Mouse (Mus musculus) cerebellum, adult 8-10 months (tissue): Measurements from ENCODE around the gene Lrrc52.
A peak's percentile ranks its signal among the peaks of the same experiment; 100 is the strongest.

ENCODE experiments used
- DNase-seq: peaks from one replicate; pipeline ENCODE4 v3.0.0; 2022

Gene Lrrc52

DNA sequence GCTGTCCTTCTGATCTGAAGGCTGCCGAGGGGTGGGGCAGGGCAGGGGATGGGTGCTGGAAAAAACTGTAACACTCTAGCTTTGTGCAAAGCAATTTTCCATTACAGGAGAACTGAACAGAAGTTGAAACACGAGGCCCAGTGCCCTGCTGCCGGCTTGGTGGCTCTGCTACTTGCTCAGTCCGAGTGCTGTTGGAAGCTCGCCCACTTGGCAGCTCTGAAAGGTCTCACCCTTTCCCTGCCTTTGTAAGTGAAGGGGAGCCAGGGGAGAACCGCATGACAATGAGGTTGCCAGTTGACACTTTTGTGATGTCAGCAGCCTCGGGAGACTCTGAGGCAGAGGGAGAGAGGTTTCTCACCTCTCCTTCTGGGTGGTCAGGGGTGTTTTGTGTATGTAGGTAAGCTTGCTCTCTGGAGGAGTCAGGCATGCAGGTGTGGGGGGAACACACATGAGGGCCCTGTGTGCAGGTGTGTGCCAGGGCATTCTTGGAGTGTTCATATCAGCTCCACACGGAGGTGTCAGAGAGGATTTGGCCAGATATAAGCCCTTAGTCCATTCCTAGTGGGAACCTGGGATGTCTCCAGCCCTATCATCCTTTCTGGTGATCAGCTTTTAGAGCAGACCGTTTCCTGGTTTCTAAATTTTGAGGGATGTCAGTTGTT is at the start of gene Lrrc52:
TSS of gene Lrrc52 (minus strand) at position 16 of the 662 bp plus-strand sequence.
- peak; percentile 56 for DNase-seq

DNA sequence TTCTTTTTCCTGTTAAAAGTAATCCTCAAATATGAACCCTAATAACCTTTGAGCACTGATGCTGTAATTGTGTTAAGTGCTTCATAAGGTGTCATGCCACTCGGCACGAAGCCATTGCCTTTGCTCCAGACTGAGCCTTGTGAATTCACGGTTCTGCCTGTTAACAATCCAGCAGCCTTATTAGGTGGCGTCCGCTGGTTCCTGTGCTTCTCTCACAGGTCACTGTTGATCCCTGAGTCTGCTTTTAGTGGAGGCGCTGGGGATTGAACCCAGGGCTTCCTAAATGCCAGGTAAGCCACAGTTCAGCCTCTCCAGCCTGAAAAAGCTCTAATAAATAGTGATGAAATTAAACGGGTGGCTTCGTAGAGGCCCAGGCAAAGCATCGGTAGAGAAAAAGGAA is 45.0 kb upstream of the Lrrc52 start:
- DNase-seq, result no peak

DNA sequence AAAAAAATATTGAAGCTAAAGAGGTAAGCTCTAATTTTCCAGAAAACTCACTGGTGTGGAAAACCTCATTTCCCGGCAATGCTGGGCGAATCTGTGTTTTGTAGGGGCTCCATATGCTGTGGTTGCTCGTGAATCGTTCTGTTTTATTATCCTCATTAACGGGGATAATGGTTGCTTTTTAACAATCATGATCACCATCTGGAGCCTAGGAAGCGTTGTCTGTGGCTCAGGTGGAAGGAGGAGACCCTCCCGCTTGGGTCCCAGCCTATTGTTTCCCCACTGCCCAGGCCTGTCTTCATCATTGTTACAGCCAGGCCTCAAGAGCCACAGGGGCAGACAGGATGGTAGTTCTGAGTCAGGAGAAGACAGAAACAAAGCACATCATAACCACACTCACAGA is 39.5 kb upstream of the Lrrc52 start:
- no peak for DNase-seq

DNA sequence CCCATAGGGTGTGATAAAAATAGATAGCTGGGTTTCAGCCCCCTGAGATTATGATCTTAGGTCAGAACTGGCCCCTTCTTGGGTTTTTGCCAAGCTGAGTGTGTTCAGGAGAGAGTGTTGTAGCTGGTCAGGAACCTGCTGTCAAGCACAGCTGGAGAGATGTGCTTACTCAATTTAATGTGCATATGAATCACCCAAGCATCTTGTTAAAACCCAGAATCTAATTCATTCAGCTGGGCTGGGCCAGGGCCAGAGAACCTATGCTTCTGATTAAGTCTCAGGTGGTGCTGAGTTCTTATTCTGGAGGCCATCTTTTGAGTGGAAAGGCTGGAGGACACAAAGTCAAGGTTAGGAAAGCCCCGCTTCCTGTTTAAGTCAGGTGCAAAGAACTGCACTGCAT is 38.8 kb upstream of the Lrrc52 start:
- DNase-seq, result no peak

GRCm38 (mm10) chr1:167499097-167499850 is 32.7 kb upstream of the Lrrc52 start:
- DNase-seq, result no peak

DNA sequence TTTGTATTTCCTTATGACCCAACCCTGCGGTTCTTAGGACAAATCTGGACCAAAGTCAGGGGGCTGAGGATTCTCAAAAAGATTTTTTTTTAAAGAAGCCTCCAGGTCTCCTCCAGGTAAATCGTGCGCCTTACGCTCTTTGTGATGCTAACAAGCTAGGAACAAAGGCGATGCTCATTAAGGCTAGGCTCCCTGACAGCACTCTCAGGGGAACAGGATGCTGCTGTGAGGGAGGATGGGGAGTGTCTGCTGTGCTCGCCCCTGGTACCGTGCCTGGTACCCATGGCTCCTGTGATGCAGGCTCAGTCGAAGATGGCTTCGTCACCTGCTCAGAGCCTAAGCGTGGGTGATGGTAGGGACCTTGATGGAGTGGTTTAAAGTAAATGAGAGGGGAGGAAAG is 31.4 kb upstream of the Lrrc52 start:
- DNase-seq, result no peak

DNA sequence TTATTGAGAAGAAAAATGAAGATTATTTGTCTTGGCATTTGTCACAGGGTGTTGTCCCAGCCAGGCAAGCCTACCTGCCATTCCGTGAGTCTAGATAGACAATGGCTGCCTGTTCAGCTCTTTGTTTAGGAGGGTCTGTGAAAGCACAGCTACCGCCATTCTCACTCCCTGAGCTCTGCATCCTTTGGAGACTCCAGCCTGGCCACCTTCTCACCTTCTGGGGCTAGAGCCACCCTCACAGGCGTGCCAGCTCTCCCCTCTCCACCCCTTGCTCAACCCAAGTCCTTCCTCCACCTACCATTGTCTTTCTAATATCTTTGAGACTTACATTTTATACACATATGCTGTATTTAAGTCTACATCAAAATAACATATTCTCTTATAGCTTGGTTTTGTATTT is 31.0 kb upstream of the Lrrc52 start:
- no peak for DNase-seq

- DNase-seq, result no peak
Observed at GRCm38 (mm10) chr1:167491501-167491900, 24.9 kb upstream of the Lrrc52 start.

GRCm38 (mm10) chr1:167487933-167488332 is 21.4 kb upstream of the Lrrc52 start:
- no peak for DNase-seq

GRCm38 (mm10) chr1:167486959-167487680 is 20.5 kb upstream of the Lrrc52 start:
- no peak for DNase-seq

- DNase-seq, result no peak
Observed at GRCm38 (mm10) chr1:167482863-167483262, 16.3 kb upstream of the Lrrc52 start.

GRCm38 (mm10) chr1:167473585-167473984 is 7.0 kb upstream of the Lrrc52 start:
- DNase-seq, result no peak

GRCm38 (mm10) chr1:167467916-167468315 is 1.3 kb upstream of the Lrrc52 start:
- DNase-seq, result no peak

- DNase-seq, result no peak
Observed at GRCm38 (mm10) chr1:167457311-167457710, 9.3 kb downstream of the Lrrc52 start.

DNA sequence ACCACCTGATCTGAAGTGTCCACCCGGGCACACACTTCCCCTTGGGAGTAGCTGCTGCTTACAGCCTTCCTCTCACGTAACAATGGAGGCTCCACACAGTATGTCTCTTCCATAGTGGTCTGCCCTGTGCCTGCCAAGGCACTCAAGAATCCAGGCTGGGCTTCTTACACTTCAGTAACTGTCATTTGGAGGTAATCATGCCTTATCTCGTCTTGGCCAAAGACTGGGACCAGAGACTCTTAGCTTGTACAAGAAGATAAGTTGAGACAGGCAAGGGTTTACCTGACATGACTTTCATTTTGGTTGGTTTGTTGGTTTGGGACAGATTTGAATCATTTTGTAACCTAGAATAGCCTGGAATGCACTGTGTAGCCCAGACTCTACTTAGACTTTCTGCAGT is 13.5 kb downstream of the Lrrc52 start:
- no peak for DNase-seq

DNA sequence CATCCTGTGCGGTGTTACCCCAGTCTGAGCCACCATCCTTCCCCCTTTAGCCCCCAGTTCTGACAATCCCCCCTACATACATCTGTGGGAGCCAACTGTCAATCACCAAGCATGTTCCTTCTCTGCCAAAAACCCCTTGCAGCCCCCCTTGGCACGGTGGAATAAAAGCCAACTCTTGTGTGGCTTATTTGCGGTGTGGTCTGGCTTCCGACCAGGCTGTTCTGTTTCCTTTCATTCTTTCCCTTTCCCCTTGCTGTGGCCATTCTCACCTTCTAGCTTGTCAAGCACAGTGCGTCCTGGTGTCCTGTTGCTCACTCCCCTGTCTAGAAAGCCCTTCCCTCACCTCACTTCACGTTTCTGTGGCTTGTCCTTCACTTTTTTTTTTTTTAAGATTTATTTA is 14.1 kb downstream of the Lrrc52 start:
- DNase-seq, result no peak

- no peak for DNase-seq
Observed at GRCm38 (mm10) chr1:167448598-167448997, 18.0 kb downstream of the Lrrc52 start.

- no peak for DNase-seq
Observed at GRCm38 (mm10) chr1:167448088-167448487, 18.5 kb downstream of the Lrrc52 start.

GRCm38 (mm10) chr1:167446516-167446915 is 20.1 kb downstream of the Lrrc52 start:
- no peak for DNase-seq

DNA sequence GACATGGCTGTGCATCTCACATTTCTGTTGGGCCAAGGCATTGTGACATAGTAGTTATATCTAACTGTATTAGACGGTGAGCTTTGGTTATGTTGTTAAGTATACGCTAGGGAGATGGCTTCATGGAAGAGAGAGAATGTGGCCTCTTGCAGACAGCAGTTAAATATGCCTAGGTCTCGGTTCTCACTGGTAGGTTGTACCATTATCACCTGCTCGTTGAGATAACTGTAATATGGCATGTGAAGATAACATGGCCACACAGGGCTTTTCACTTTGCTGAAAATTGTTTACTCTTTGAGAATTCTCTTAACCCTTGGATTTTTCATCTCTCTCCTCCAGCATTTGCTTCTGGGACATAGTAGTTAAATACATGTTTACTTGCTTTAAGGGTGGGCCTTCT is 21.4 kb downstream of the Lrrc52 start:
- no peak for DNase-seq

- DNase-seq, result no peak
Observed at GRCm38 (mm10) chr1:167438231-167438885, 28.2 kb downstream of the Lrrc52 start.

DNA sequence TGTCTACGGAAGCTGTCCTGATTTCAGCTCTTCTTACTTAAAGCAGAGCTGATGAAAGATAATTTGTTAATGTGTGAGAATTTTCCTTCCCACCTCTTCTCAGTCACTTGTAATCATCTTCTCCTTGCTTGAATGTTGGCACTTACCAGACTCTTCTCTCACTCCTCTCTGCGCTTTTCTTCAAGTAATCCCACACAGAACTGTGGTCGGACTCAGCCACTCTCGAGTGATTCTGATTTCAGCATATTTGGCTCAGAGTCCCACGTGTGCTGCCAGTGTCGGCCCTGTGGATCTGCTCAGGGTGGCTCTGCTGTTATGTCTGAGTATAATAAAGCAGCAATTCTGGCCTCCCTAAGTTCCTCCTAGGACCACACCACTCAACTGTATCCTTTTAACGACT is 29.5 kb downstream of the Lrrc52 start:
- DNase-seq, result no peak

DNA sequence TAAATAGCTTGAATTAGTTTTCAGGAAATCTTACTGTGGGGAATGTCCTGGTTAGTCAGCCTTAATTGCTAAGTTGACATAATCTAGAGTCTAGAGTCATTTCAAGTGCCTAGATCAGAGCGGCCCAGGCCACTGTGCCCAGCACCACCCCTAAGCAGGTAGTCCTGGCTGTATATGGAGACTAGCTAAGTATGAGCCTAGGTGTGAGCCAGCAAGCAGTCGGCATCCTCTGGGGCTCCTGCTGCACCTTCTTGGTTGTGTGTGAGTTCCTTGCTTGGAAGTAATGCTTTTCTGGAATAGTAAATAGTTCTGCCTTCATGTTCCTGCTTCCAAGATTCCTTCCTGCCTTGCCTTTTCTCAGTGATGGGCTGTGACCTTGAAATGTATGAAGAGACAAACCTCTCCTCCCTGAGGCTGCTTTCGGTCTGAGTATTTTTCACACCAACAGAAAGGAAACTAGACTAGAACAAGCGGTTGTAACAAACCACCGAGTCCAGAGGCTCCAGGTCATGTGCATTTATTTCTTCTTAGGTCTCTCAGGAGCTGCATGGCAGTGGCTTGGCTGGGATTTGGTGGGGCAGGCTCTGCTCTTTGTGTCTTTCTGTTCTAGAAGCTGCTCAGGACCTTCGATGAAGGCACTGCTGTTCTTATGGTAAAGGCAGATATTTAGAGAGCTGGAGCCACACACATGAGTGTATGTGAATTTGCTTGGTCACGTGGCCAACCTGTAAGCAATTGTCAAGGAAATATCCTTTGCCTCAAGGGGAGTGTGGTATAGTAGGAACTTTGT is 30.2 kb downstream of the Lrrc52 start:
- DNase-seq, result no peak
